In the genomic region with DNA sequence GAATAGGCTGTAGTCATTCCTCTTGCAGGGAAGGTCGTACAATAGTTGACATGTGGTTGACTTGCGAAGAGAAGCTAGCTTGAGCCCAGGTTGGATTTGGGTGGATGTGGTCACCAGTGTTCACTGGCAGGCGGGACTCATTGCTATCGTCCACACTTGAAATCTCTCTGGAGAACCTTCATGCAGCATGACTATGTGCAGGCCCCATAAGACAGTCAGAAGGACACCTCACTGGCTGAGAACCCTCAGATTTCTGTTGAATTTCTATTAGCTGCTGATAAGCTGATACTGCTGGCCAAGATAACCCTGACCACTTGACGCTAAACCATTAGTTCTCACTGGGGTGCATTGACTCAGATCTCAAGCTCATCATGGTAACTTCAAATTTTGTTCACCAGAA, we compare ENCODE assay signal across 27 mouse cellular contexts.
"Had no signal": no experiment of that assay in that cellular context is flagged by ENCODE, and none has a peak within 500 bp of the region (broad histone marks: within the 10 kb centered on the region; RNA-seq: fewer than 3 reads in every experiment).

No protein-coding gene starts in this region.

- DNase-seq: cerebellum, adult 8-10 months; cerebellum, adult 9-10 months; cerebellum, adult 9-11 months; cerebellum, postnatal 10 days; cerebellum, postnatal 14 days; cerebellum, postnatal 25 days; cerebellum, postnatal 36 days; embryo, embryonic 11 days; forebrain, postnatal 0 days; gastrocnemius, adult 2 months; gastrocnemius, postnatal 10 days; gastrocnemius, postnatal 14 days; gastrocnemius, postnatal 25 days; gastrocnemius, postnatal 36 days; heart, adult 18-20 months; heart, adult 2 months had no signal

- H3K4me2 ChIP-seq: embryonic facial prominence, embryonic 12.5 days; embryonic facial prominence, embryonic 13.5 days; embryonic facial prominence, embryonic 15.5 days; forebrain, embryonic 12.5 days; forebrain, embryonic 13.5 days; forebrain, embryonic 15.5 days had no signal

- ATAC-seq: forebrain, embryonic 13.5 days; forebrain, embryonic 14.5 days; forebrain, embryonic 15.5 days; forebrain, embryonic 16.5 days; forebrain, postnatal 0 days had no signal

- H3K9me3 ChIP-seq: embryonic facial prominence, embryonic 10.5 days; embryonic facial prominence, embryonic 12.5 days; embryonic facial prominence, embryonic 13.5 days; embryonic facial prominence, embryonic 15.5 days; forebrain, embryonic 10.5 days; forebrain, embryonic 12.5 days; forebrain, embryonic 13.5 days; forebrain, embryonic 15.5 days had no signal

- H3K27ac ChIP-seq: embryonic facial prominence, embryonic 10.5 days; embryonic facial prominence, embryonic 12.5 days; embryonic facial prominence, embryonic 13.5 days; embryonic facial prominence, embryonic 15.5 days; forebrain, embryonic 10.5 days; forebrain, embryonic 12.5 days; forebrain, embryonic 13.5 days; forebrain, embryonic 15.5 days; gastrocnemius, adult 2 months; heart, adult 2 months had no signal

- H3K4me3 ChIP-seq: embryonic facial prominence, embryonic 10.5 days; embryonic facial prominence, embryonic 12.5 days; embryonic facial prominence, embryonic 13.5 days; embryonic facial prominence, embryonic 15.5 days; erythroblast, embryonic 14.5 days; forebrain, embryonic 10.5 days; forebrain, embryonic 12.5 days; forebrain, embryonic 13.5 days; forebrain, embryonic 15.5 days; gastrocnemius, adult 2 months; heart, adult 2 months had no signal

- H3K36me3 ChIP-seq: embryonic facial prominence, embryonic 10.5 days; embryonic facial prominence, embryonic 12.5 days; embryonic facial prominence, embryonic 13.5 days; embryonic facial prominence, embryonic 15.5 days; forebrain, embryonic 10.5 days; forebrain, embryonic 12.5 days; forebrain, embryonic 15.5 days had no signal

- H3K27me3 ChIP-seq: embryonic facial prominence, embryonic 12.5 days; embryonic facial prominence, embryonic 13.5 days; embryonic facial prominence, embryonic 15.5 days; forebrain, embryonic 12.5 days; forebrain, embryonic 13.5 days; forebrain, embryonic 15.5 days had no signal

- H3K9ac ChIP-seq: embryonic facial prominence, embryonic 12.5 days; embryonic facial prominence, embryonic 13.5 days; embryonic facial prominence, embryonic 15.5 days; forebrain, embryonic 12.5 days; forebrain, embryonic 13.5 days; forebrain, embryonic 15.5 days; forebrain, postnatal 0 days had no signal
